Mouse (Mus musculus) megakaryocyte, embryonic 14.5 days (primary cell): ENCODE data around the gene Pld6.

Experiments used
- FLI1 ChIP-seq: IDR thresholded peaks from 2 replicates; pipeline ENCODE4 v1.6.1; 2012; ENCODE audit warnings: low read length, inconsistent platforms, mixed read lengths
- GATA1 ChIP-seq: IDR thresholded peaks from 3 replicates; pipeline ENCODE4 v1.6.1; 2012; ENCODE audit warnings: mixed read lengths, low read length, inconsistent platforms, borderline replicate concordance

DNA sequence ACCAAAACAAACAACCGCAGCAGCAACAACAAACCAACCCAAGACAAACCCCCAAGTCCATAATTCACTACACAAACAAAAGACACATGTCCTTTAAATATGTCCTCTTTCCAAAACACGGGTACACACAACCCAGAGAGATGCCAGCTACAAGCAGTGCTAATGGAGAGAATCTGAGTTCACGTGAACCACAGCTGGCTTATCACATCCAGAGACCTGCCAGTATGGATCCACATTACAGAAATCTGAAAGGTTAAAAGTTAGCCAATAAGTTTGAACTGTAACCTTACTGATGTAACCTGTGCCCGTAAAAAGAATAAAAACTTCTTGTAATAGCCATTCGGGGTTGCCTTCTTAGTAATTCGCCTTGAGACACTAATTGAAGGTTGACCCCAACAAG lies 27.5 kb upstream of the Pld6 start:
- TF ChIP-seq GATA1, result no peak
- no peak for TF ChIP-seq FLI1
